Mouse (Mus musculus): ENCODE measurements at regions not wholly inside any gene's neighbourhood (a gene's known extent, or its start where the extent isn't known, plus 50 kb on each side); places are given as distances from the start of the nearest gene placed in this dataset.

DNA sequence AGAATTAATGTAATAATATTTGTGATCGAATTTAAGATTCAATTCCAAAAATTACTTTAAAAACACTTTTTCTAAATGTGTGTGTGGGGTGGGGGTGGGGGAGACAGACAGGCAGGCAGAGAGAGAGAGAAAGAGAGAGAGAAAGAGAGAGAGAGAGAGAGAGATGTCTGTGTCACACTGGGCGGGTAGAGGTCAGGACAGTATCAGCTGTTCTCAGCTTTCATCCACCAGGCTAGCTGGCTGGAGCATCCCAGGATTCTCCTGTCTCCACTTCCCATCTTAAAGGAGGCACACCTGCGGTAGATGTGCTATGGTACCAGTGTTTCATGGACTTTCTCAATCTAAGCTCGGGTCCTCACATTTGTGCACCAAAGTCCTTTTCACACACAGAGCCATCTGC, 73.3 kb upstream of the Klf14 start:
- TF ChIP-seq CTCF (conservative IDR thresholded peaks at IDR 0.05; ENCODE audit: insufficient read depth, insufficient read length, low read depth, low read length) (no peak), POLR2A (IDR thresholded peaks at IDR 0.05; ENCODE audit: low read depth, low read length) (no peak)

Data from kidney, adult 2 months (tissue).